Comparison of ENCODE assay signal across 20 mouse cellular contexts in the genomic region with DNA sequence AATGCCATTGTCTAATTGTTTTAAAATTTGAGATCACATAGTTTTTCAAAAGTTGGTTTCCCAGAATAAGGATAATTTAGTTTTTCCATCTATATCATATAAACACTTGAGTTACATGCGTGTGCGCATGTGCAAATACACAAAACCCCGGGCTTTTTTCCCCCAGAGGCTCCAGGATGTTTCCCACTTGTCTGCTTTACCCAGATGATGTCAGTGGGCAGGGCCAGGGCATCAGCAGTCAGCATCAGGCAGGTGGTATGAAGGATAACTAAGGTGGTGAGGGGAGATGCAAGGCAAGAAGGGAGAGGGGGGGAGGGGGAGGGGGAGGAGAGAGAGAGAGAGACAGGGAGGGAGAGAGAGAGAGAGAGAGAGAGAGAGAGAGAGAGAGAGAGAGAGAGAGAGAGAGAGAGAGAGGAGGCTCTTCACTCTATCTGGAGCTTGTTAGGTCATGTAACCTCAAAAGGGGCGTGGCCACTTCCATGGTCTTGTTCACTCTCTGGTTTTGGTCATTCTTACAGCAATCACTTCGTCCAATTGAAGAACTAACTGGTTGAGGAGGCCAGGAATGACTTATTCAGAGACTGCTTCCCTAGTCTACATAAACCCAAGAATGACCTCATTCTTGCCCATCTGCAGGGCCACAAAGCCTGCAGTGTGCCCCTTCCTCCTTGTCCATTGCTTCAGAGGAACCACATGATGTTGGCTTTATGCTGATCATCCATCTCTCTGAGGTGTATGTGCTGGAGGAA. TPM values are rescaled to one million over a fixed set of nuclear protein-coding genes. Genes with fewer than 3 reads are reported as not detected.
"Had no signal": no experiment of that assay in that cellular context is flagged by ENCODE, and none has a peak within 500 bp of the region (broad histone marks: within the 10 kb centered on the region; RNA-seq: fewer than 3 reads in every experiment).

No protein-coding gene starts in this region.

- H3K9ac ChIP-seq: limb, embryonic 13.5 days; liver, embryonic 14.5 days; midbrain, embryonic 13.5 days; neural tube, embryonic 13.5 days; stomach, embryonic 15.5 days had no signal

- H3K4me2 ChIP-seq: limb, embryonic 13.5 days; midbrain, embryonic 13.5 days; neural tube, embryonic 13.5 days; stomach, embryonic 15.5 days had no signal

- H3K27ac ChIP-seq: kidney, postnatal 0 days; limb, embryonic 13.5 days; liver, embryonic 14.5 days; midbrain, embryonic 13.5 days; neural tube, embryonic 13.5 days; stomach, embryonic 15.5 days had no signal

- H3K27me3 ChIP-seq: limb, embryonic 13.5 days; midbrain, embryonic 13.5 days; neural tube, embryonic 13.5 days; stomach, embryonic 15.5 days had no signal

- H3K4me1 ChIP-seq: neural tube, embryonic 13.5 days; stomach, embryonic 15.5 days had no signal

- H3K4me3 ChIP-seq: limb, embryonic 13.5 days; midbrain, embryonic 13.5 days; myocyte; neural tube, embryonic 13.5 days; stomach, embryonic 15.5 days had no signal

- ATAC-seq: midbrain, embryonic 13.5 days had no signal

- DNase-seq: kidney, adult 8-10 months; left cerebral cortex, postnatal 4 days; lung, adult 18-20 months; retina, postnatal 1 day; right cerebral cortex, postnatal 4 days; thymus, adult 2 months; thymus, postnatal 36 days had no signal

- H3K36me3 ChIP-seq: limb, embryonic 13.5 days; midbrain, embryonic 13.5 days; neural tube, embryonic 13.5 days; stomach, embryonic 15.5 days had no signal

- H3K9me3 ChIP-seq: limb, embryonic 13.5 days; midbrain, embryonic 13.5 days; neural tube, embryonic 13.5 days; stomach, embryonic 15.5 days had no signal

RNA-seq across cellular contexts. Expression of a gene that starts 13.2 kb away (rescaled TPM):
- total RNA-seq: layer of hippocampus, postnatal 14 days; left cerebral cortex, postnatal 10 days had no signal
- polyA plus RNA-seq: kidney, postnatal 0 days had no signal

RNA-seq across cellular contexts. Expression of a gene that starts 56.4 kb away (rescaled TPM):
- total RNA-seq: liver, adult 2 months; megakaryocyte-erythroid progenitor cell, adult 5-6 weeks had no signal
- polyA plus RNA-seq: kidney, postnatal 0 days; limb, embryonic 13.5 days; liver, adult 2 months; lung, embryonic 16.5 days; myocyte; spleen, adult 2 months; stomach, embryonic 15.5 days had no signal
